In the genomic region with DNA sequence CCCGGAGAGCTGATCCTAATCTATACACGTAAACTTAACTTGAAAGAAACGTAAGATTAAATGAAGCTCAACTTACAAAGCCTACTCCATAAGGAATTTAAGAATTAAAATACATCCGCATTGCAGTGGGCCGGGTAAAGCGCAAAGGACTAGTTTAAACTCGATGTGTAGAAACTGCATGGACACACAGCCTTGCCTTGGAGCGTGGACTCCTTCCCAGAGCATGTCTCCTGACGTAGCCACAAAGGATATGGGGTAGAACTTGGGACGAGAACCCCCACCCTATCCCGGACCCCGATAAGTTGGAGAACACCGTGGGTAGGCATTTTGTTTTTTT, we compare ENCODE assay signal across 7 mouse cellular contexts. TPM values are rescaled to one million over a fixed set of nuclear protein-coding genes. Genes with fewer than 3 reads are reported as not detected.
A peak's percentile ranks its signal among the peaks of the same experiment; 100 is the strongest.
DNase-seq lines count a peak whose midpoint lies in the region; ATAC-seq and TF ChIP-seq lines count a peak whose summit lies in the region.

No protein-coding gene starts in this region.

- H3K27ac ChIP-seq in lung, embryonic 15.5 days, result peak overlapping the region; percentile 80
- no peak overlapping the region; the same call in 1 of the 2 replicates for H3K27ac ChIP-seq in embryonic fibroblast, embryonic 13.5 days (ENCODE audit: insufficient read depth, low read length)
- H3K27ac ChIP-seq in limb, embryonic 10.5 days, result peak overlapping the region; percentile 97
- H3K27ac ChIP-seq in small intestine, adult 2 months (ENCODE audit: insufficient read depth, low read depth, low read length), result peak overlapping the region; percentile 58

- WGBS in lung, embryonic 15.5 days, result under 1% methylated on average over 13 of the region's 13 CpGs
- under 1% methylated on average over 13 of the region's 13 CpGs for WGBS in limb, embryonic 10.5 days
- WGBS in small intestine, adult 2 months, result under 1% methylated on average over 13 of the region's 13 CpGs

- TF ChIP-seq CTCF in embryonic fibroblast, embryonic 13.5 days (IDR thresholded peaks at IDR 0.05; ENCODE audit: borderline replicate concordance, insufficient read depth, low read length), result no peak
- no peak for TF ChIP-seq CTCF in small intestine, adult 2 months (IDR thresholded peaks at IDR 0.05; ENCODE audit: extremely low read depth, insufficient read length, insufficient replicate concordance, low read depth, low read length)

- ATAC-seq in lung, embryonic 15.5 days (ENCODE audit: borderline replicate concordance, extremely low read depth, low FRiP score, low TSS enrichment), result no peak

- peak overlapping the region; percentile 82 for H3K4me3 ChIP-seq in lung, embryonic 15.5 days
- peak overlapping the region; percentile 64 for H3K4me3 ChIP-seq in embryonic fibroblast, embryonic 13.5 days (ENCODE audit: insufficient read depth, low read length)
- peak overlapping the region; percentile 71 for H3K4me3 ChIP-seq in limb, embryonic 10.5 days
- peak overlapping the region; percentile 86 for H3K4me3 ChIP-seq in small intestine, adult 2 months (ENCODE audit: low read depth, low read length)

- no peak for TF ChIP-seq POLR2A in embryonic fibroblast, embryonic 13.5 days (IDR thresholded peaks at IDR 0.05; ENCODE audit: low read depth, low read length)
- no peak for TF ChIP-seq POLR2A in small intestine, adult 2 months (IDR thresholded peaks at IDR 0.05; ENCODE audit: low read depth, low read length)

- no peaks in the 10 kb centered on the region for H3K9me3 ChIP-seq in lung, embryonic 15.5 days
- H3K9me3 ChIP-seq in limb, embryonic 10.5 days (replicated peaks), result no peaks in the 10 kb centered on the region

- no peaks in the 10 kb centered on the region for H3K36me3 ChIP-seq in lung, embryonic 15.5 days
- H3K36me3 ChIP-seq in limb, embryonic 10.5 days, result no peaks in the 10 kb centered on the region
- no peaks in the 10 kb centered on the region for H3K36me3 ChIP-seq in small intestine, adult 2 months (ENCODE audit: control insufficient read depth, insufficient read depth, low read length)

- no peak for DNase-seq in lung, postnatal 25 days (ENCODE audit: low spot score)
- no peak for DNase-seq in limb, embryonic 10.5 days (ENCODE audit: low spot score)
- no peak for DNase-seq in spleen, postnatal 14 days (ENCODE audit: low spot score in 2 of 2)
- no peak for DNase-seq in adrenal gland, postnatal 4 days (ENCODE audit: low spot score in 2 of 2)

- no peaks in the 10 kb centered on the region for H3K27me3 ChIP-seq in lung, embryonic 15.5 days
- H3K27me3 ChIP-seq in limb, embryonic 10.5 days (ENCODE audit: low read depth, poor library complexity, severe bottlenecking), result no peaks in the 10 kb centered on the region
- H3K27me3 ChIP-seq in small intestine, adult 2 months (ENCODE audit: control insufficient read depth, insufficient read depth, low read length), result no peaks in the 10 kb centered on the region

- peaks cover 33% of the 10 kb centered on the region for H3K4me1 ChIP-seq in lung, embryonic 15.5 days
- H3K4me1 ChIP-seq in embryonic fibroblast, embryonic 13.5 days (ENCODE audit: control insufficient read depth, insufficient read depth, low read length), result no peaks in the 10 kb centered on the region
- H3K4me1 ChIP-seq in limb, embryonic 10.5 days, result peaks cover 51% of the 10 kb centered on the region
- H3K4me1 ChIP-seq in small intestine, adult 2 months (ENCODE audit: control insufficient read depth, insufficient read depth, insufficient read length, low read length), result peaks cover 11% of the 10 kb centered on the region; the same call in 1 of the 2 replicates

- peak overlapping the region; percentile 72 for H3K4me2 ChIP-seq in lung, embryonic 15.5 days

- H3K9ac ChIP-seq in lung, embryonic 15.5 days, result peak overlapping the region; percentile 85

RNA-seq across cellular contexts. Expression of gene Jarid2, which starts 3.7 kb away (rescaled TPM):
- polyA plus RNA-seq in lung, embryonic 15.5 days (2015; fragmentation: Nextera tagmentation; extraction: Ambion mirVana), result 22.5 and 23.6 TPM in 2 replicates
- 9.7 and 14.4 TPM in 2 replicates for polyA plus RNA-seq in embryonic fibroblast, embryonic 13.5 days (2011; ENCODE audit: insufficient read length, low read depth, missing spikeins)
- 48.4 and 56.6 TPM in 2 replicates for polyA plus RNA-seq in limb, embryonic 10.5 days (2016; fragmentation: Nextera tagmentation; extraction: Ambion mirVana)
- 4.3 and 9.5 TPM in 2 replicates for polyA plus RNA-seq in small intestine, adult 2 months (2012; rRNA removed)
- 10 to 100 TPM; 63.5 to 72.7 TPM for total RNA-seq in adrenal gland, postnatal 4 days (2021)
